Mouse (Mus musculus) T-cell, adult 2 months (primary cell): Measurements from ENCODE around the gene Tbc1d8.

Source experiments
- DNase-seq: peaks from one replicate; pipeline ENCODE4 v3.0.0; 2022; ENCODE audit warnings: low spot score

The Tbc1d8 gene

DNA sequence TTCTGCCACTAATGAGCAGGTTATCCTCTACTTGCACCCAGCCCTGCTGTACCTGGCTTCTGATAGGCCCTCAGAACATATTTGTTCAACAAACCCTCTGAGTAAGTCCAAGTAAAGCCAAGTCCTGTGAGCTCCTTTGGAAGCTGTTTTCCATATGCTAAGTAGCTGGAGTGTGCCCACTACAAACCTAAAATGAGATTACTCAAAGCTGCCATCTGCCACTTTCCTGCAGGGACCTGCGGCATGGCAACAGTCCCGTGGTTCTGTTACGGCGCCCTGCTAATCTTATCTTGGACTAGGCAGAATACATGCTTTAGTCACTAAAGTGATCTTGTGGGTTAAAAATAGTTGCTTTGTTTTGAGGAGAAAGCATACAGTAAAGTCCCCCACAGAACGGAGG is 32.4 kb downstream of the Tbc1d8 start:
- DNase-seq, result no peak

GRCm38 (mm10) chr1:39445303-39446050 is 33.1 kb downstream of the Tbc1d8 start:
- no peak for DNase-seq

- no peak for DNase-seq
Measured at GRCm38 (mm10) chr1:39443764-39444163, 34.8 kb downstream of the Tbc1d8 start.

GRCm38 (mm10) chr1:39441686-39442085 is 36.9 kb downstream of the Tbc1d8 start:
- no peak for DNase-seq

- DNase-seq, result no peak
Measured at GRCm38 (mm10) chr1:39439661-39440548, 38.6 kb downstream of the Tbc1d8 start.

DNA sequence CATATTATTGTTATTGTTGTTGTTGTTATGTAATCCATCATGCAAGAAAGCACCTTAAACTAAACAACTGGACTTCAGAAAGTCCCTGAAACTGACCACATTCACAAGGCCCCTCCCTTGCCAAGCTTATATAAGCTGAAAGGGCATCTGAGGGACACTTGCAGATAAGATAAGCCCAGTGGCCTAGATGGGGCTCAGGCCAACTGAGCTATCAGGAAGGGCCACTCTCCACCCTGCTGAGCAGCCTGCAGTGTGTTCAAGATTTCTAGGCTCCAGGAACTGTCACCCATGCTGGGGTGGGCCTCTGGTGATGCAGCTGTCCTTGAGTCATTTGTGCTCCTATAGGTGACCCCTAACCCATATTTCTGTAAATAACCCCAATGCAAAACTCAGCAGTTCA is 39.9 kb downstream of the Tbc1d8 start:
- no peak for DNase-seq

- DNase-seq, result no peak
Measured at GRCm38 (mm10) chr1:39434264-39434663, 44.3 kb downstream of the Tbc1d8 start.

GRCm38 (mm10) chr1:39430020-39430419 is 48.5 kb downstream of the Tbc1d8 start:
- DNase-seq, result no peak

GRCm38 (mm10) chr1:39429015-39429414 is 49.5 kb downstream of the Tbc1d8 start:
- DNase-seq, result no peak

- DNase-seq, result no peak
Measured at GRCm38 (mm10) chr1:39428280-39428679, 50.3 kb downstream of the Tbc1d8 start.

DNA sequence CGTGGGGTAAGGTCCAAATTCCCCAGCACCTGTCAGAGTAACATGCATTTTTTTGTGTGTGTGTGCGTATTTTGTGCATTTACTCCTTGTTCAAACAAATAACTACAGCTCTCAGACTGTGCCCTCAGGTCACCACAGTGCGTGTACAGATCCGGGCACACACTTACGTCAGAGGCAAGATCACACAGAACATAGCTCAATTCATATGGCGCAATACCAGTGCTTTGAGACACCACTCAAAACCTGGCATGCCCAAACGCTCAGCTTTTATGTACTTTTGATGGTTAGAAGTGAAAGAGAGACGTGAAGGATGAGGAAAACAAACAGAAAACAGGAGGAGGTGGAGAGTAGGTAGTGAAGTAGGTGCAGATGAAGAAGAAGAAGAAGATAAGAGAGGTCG is 53.1 kb downstream of the Tbc1d8 start:
- DNase-seq, result no peak

- DNase-seq, result no peak
Measured at GRCm38 (mm10) chr1:39420987-39421386, 57.6 kb downstream of the Tbc1d8 start.

- DNase-seq, result no peak
Measured at GRCm38 (mm10) chr1:39418852-39419251, 59.7 kb downstream of the Tbc1d8 start.

DNA sequence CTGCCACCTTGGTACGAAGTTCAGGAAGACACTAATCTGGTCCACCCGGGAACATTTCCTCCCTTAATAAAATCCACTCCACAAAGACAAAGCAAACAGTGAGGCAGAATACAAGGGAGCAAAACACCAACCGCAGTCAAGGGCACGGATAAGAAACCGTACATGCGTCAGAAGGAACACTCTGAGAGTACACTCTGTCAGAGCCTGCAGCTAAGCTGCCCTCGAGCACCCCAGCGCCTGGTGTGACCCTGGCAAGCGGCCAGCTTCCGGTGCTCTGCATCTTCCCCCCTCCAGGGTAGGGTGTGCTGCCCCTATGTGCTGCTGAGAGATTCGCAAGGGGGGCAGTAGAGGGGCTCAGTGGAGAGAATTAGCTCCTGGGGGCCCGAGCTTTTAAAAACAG is 60.7 kb downstream of the Tbc1d8 start:
- DNase-seq, result peak; percentile 50

- DNase-seq, result no peak
Measured at GRCm38 (mm10) chr1:39410085-39410821, 68.3 kb downstream of the Tbc1d8 start.

DNA sequence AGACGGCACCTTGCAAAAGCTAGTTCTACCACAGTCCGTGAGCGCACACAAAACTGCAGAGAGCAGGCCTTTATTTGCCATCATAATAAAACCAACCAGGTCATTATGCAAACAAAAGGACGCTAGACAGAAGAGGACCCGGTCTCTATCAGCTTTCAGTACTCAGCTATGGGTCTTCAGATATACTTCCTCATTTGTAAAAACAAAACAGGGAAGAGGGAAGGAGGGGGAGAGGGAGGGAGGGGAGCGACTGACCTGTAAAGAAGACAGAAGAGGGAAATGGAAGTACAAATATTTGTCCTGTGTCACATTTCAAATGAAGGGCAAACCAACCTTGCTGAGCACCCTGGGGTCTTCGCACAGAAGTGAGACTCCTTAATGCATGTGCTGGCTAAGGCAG is 69.9 kb downstream of the Tbc1d8 start:
- DNase-seq, result no peak

- DNase-seq, result no peak
Measured at GRCm38 (mm10) chr1:39408123-39408522, 70.4 kb downstream of the Tbc1d8 start.

- no peak for DNase-seq
Measured at GRCm38 (mm10) chr1:39407108-39407507, 71.4 kb downstream of the Tbc1d8 start.

GRCm38 (mm10) chr1:39400173-39400572 is 78.4 kb downstream of the Tbc1d8 start:
- no peak for DNase-seq

DNA sequence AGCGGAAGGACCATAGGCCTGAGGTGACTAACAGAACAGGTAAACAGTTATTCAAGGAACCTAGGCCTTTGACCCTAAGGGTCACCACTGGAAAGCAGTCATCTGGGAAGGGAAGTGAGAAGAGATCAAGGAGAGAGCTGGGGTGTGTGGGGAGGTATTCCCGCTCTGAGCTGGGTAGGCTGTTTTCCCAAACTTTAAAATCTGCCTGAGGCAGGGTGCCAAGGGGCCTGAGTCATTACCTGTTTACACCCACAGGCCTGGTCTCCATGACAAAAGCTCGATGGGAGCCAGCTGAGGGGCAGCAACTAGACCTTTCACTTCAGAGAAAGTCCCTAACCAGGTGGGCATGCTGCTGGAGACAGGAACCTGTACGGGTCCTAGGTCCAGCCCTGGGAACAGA is 79.3 kb downstream of the Tbc1d8 start:
- DNase-seq, result no peak

DNA sequence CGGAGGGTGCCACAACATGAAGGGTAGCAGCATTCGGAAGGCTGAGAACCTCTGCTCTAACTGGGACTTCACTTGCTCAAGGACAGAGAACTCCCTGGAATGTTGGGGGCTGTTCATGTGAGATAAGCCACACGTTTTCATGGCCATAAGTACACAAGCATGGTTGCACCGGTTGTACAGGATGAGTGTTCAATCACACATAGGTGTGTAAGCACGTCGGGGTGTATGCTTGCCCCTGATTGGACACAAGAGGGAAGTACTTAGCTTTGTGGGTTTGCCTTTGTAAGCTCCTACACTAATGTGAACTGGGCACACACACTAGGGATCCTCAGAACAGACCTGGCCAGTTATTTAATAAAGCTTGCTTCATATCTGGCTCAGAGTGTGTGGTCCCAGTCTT is 80.3 kb downstream of the Tbc1d8 start:
- DNase-seq, result no peak

- no peak for DNase-seq
Measured at GRCm38 (mm10) chr1:39396347-39396746, 82.2 kb downstream of the Tbc1d8 start.

DNA sequence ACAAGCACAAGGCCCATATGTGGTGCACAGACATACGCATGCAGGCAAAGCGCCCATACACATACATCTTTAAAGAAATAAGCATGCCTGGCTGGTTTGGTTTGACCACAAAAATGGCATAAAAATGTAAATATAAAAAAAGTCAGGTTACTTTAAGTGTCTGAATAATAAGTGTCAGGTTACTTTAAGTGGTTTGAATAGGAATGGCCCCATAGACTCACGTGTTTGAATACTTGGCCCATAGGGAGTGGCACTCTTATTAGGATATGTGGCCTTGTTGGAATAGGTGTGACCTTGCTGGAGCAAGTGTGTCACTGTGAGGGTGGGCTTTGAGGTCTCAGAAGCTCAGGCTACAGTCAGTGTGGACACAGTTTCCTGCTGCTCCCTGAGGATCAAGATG is 83.9 kb downstream of the Tbc1d8 start:
- DNase-seq, result no peak
